Comparison of ENCODE assay signal across 20 mouse cellular contexts in genomic region chr11:33908360-33909175, GRCm38 (mm10). TPM values are rescaled to one million over a fixed set of nuclear protein-coding genes. Genes with fewer than 3 reads are reported as not detected.
DNase-seq lines count a peak whose midpoint lies in the region; ATAC-seq and TF ChIP-seq lines count a peak whose summit lies in the region.
"Had no signal": no experiment of that assay in that cellular context is flagged by ENCODE, and none has a peak within 500 bp of the region (broad histone marks: within the 10 kb centered on the region; RNA-seq: fewer than 3 reads in every experiment).

No protein-coding gene starts in this region.

- H3K27me3 ChIP-seq in hindbrain, embryonic 10.5 days (ENCODE audit: insufficient read depth, poor library complexity, severe bottlenecking): no peaks in the 10 kb centered on the region
- no peaks in the 10 kb centered on the region for H3K27me3 ChIP-seq in hindbrain, embryonic 11.5 days (ENCODE audit: control insufficient read depth, insufficient read depth, low read length)
- no peaks in the 10 kb centered on the region for H3K27me3 ChIP-seq in midbrain, postnatal 0 days (ENCODE audit: insufficient read depth, low read length)
- no peaks in the 10 kb centered on the region for H3K27me3 ChIP-seq in midbrain, embryonic 16.5 days (ENCODE audit: control insufficient read depth, insufficient read depth, low read depth, low read length)
- H3K27me3 ChIP-seq: hindbrain, embryonic 15.5 days had no signal

- 58% methylated on average over 4 of the region's 4 CpGs for WGBS in hindbrain, embryonic 10.5 days
- 64% methylated on average over 4 of the region's 4 CpGs for WGBS in hindbrain, embryonic 11.5 days
- WGBS in midbrain, postnatal 0 days: 55% methylated on average over 4 of the region's 4 CpGs
- 57% methylated on average over 4 of the region's 4 CpGs for WGBS in midbrain, embryonic 16.5 days

- H3K4me3 ChIP-seq in hindbrain, embryonic 10.5 days: no peak overlapping the region
- H3K4me3 ChIP-seq in hindbrain, embryonic 11.5 days (ENCODE audit: low read depth, low read length): no peak overlapping the region
- H3K4me3 ChIP-seq in midbrain, postnatal 0 days (ENCODE audit: low read depth, low read length): no peak overlapping the region
- no peak overlapping the region for H3K4me3 ChIP-seq in midbrain, embryonic 16.5 days (ENCODE audit: low read depth, low read length)
- H3K4me3 ChIP-seq: embryonic facial prominence, embryonic 10.5 days; heart, embryonic 15.5 days; hindbrain, embryonic 15.5 days had no signal

- H3K4me1 ChIP-seq in hindbrain, embryonic 10.5 days (replicated peaks): peaks cover 15% of the 10 kb centered on the region
- H3K4me1 ChIP-seq in hindbrain, embryonic 11.5 days (replicated peaks; ENCODE audit: control insufficient read depth, insufficient read depth, low read length): no peaks in the 10 kb centered on the region
- 0 out of 2 replicates have a peak, but pooled peaks cover 3% of the 10 kb centered on the region for H3K4me1 ChIP-seq in midbrain, postnatal 0 days (ENCODE audit: insufficient read depth, low read length)
- H3K4me1 ChIP-seq in midbrain, embryonic 16.5 days (ENCODE audit: control insufficient read depth, insufficient read depth, low read length): no peaks in the 10 kb centered on the region

- H3K9ac ChIP-seq in hindbrain, embryonic 11.5 days (ENCODE audit: low read depth, low read length): no peak overlapping the region
- H3K9ac ChIP-seq in midbrain, postnatal 0 days (replicated peaks; ENCODE audit: low read length, poor library complexity, severe bottlenecking): no peak overlapping the region
- H3K9ac ChIP-seq in midbrain, embryonic 16.5 days (ENCODE audit: low read depth, low read length): no peak overlapping the region
- H3K9ac ChIP-seq: heart, embryonic 15.5 days; hindbrain, embryonic 15.5 days had no signal

- no peak overlapping the region for H3K4me2 ChIP-seq in hindbrain, embryonic 11.5 days (replicated peaks; ENCODE audit: low read depth, low read length)
- no peak overlapping the region for H3K4me2 ChIP-seq in midbrain, postnatal 0 days (ENCODE audit: low read depth, low read length, poor library complexity, severe bottlenecking)
- H3K4me2 ChIP-seq in midbrain, embryonic 16.5 days (ENCODE audit: low read length): no peak overlapping the region
- H3K4me2 ChIP-seq: heart, embryonic 11.5 days; heart, embryonic 15.5 days; hindbrain, embryonic 15.5 days had no signal

- no peak for DNase-seq in hindbrain, embryonic 10.5 days (ENCODE audit: low spot score)
- DNase-seq in hindbrain, embryonic 11.5 days (ENCODE audit: low spot score): no peak
- DNase-seq in midbrain, postnatal 0 days (ENCODE audit: low spot score): no peak
- peak; percentile 53 for DNase-seq in ZHBTc4 (ENCODE audit: low read depth, low spot score)
- DNase-seq: adrenal gland, adult 2 months; adrenal gland, postnatal 25 days; cerebellum, adult 2 months; cerebellum, postnatal 10 days; gastrocnemius, postnatal 36 days; heart, adult 18-20 months; heart, postnatal 14 days had no signal

- H3K27ac ChIP-seq in hindbrain, embryonic 10.5 days: 0 out of 2 replicates have a peak overlapping the region, but pooled peaks have one; percentile 23
- H3K27ac ChIP-seq in hindbrain, embryonic 11.5 days (ENCODE audit: low read depth, low read length): no peak overlapping the region
- H3K27ac ChIP-seq in midbrain, postnatal 0 days (ENCODE audit: low read depth, low read length): no peak overlapping the region
- no peak overlapping the region for H3K27ac ChIP-seq in midbrain, embryonic 16.5 days (ENCODE audit: low read length)
- H3K27ac ChIP-seq: embryonic facial prominence, embryonic 10.5 days; heart, embryonic 15.5 days; hindbrain, embryonic 15.5 days had no signal

- no peaks in the 10 kb centered on the region for H3K36me3 ChIP-seq in hindbrain, embryonic 10.5 days
- no peaks in the 10 kb centered on the region for H3K36me3 ChIP-seq in hindbrain, embryonic 11.5 days (ENCODE audit: control insufficient read depth, insufficient read depth, low read length)
- H3K36me3 ChIP-seq in midbrain, postnatal 0 days (ENCODE audit: insufficient read depth, low read length): no peaks in the 10 kb centered on the region
- H3K36me3 ChIP-seq in midbrain, embryonic 16.5 days (ENCODE audit: control insufficient read depth, insufficient read depth, low read length): no peaks in the 10 kb centered on the region
- H3K36me3 ChIP-seq: embryonic facial prominence, embryonic 10.5 days; heart, embryonic 15.5 days; hindbrain, embryonic 15.5 days had no signal

- no peaks in the 10 kb centered on the region for H3K9me3 ChIP-seq in hindbrain, embryonic 10.5 days
- H3K9me3 ChIP-seq in hindbrain, embryonic 11.5 days (ENCODE audit: control insufficient read depth, low read length): no peaks in the 10 kb centered on the region
- H3K9me3 ChIP-seq in midbrain, postnatal 0 days (ENCODE audit: low read length): no peaks in the 10 kb centered on the region
- no peaks in the 10 kb centered on the region for H3K9me3 ChIP-seq in midbrain, embryonic 16.5 days (replicated peaks; ENCODE audit: control insufficient read depth, low read length, poor library complexity, severe bottlenecking)
- H3K9me3 ChIP-seq: embryonic facial prominence, embryonic 10.5 days; heart, embryonic 15.5 days; hindbrain, embryonic 15.5 days had no signal

- no peak for TF ChIP-seq CTCF in midbrain, postnatal 0 days (IDR thresholded peaks at IDR 0.05)

- no peak for ATAC-seq in hindbrain, embryonic 11.5 days (ENCODE audit: low FRiP score)
- 0 out of 2 replicates have a peak, but pooled peaks have one; percentile 20 for ATAC-seq in midbrain, postnatal 0 days (ENCODE audit: low FRiP score)
- no peak for ATAC-seq in midbrain, embryonic 16.5 days
- no peak for ATAC-seq in megakaryocyte progenitor cell, adult 5-6 weeks (replicated peaks; ENCODE audit: poor library complexity)
- ATAC-seq: forebrain, embryonic 14.5 days; inflammation-experienced regulatory T-cells, adult 6 months; intestine, postnatal 0 days had no signal

RNA-seq across cellular contexts. Expression of gene Kcnmb1, which starts 54.2 kb away (rescaled TPM):
- 0.20 and 0.26 TPM in 2 replicates for polyA plus RNA-seq in hindbrain, embryonic 10.5 days (2016; fragmentation: Nextera tagmentation; extraction: Ambion mirVana)
- 0.20 and 0.22 TPM in 2 replicates for polyA plus RNA-seq in hindbrain, embryonic 11.5 days (2014; fragmentation: Nextera tagmentation; extraction: Ambion mirVana)
- total RNA-seq in midbrain, postnatal 0 days (2014; rRNA removed): 0.11 TPM in 1 of 2 replicates, not detected in the other
- polyA plus RNA-seq in midbrain, postnatal 0 days (2015; fragmentation: Nextera tagmentation; extraction: Ambion mirVana): 0.07 and 0.20 TPM in 2 replicates
- 0.20 TPM in 2 replicates for polyA plus RNA-seq in midbrain, embryonic 16.5 days (2015; fragmentation: Nextera tagmentation; extraction: Ambion mirVana)
- not detected in 2 replicates for total RNA-seq in megakaryocyte progenitor cell, adult 5-6 weeks (2015)
- not detected in 2 replicates for total RNA-seq in megakaryocyte progenitor cell, adult 5-6 weeks (2017)
